Mouse (Mus musculus): ENCODE data around the gene Adamts13. TPM values are rescaled to one million over a fixed set of nuclear protein-coding genes. Genes with fewer than 3 reads are reported as not detected.

Adamts13 gene
- total RNA-seq, 1 experiment: not detected

GRCm38 (mm10) chr2:26960756-26961155 is 12.5 kb upstream of the Adamts13 start:
- no peak for DNase-seq (ENCODE audit: low read depth, low spot score)
- H3K27ac ChIP-seq (ENCODE audit: insufficient read depth, low read depth, low read length, poor library complexity, severe bottlenecking): no peak overlapping the region
- no peaks in the 10 kb centered on the region for H3K9me3 ChIP-seq (ENCODE audit: control insufficient read depth, insufficient read depth, low read depth, low read length)
- H3K4me3 ChIP-seq (ENCODE audit: insufficient read depth in 1 of 2, low read depth in 1 of 2, low read length in 2 of 2, poor library complexity in 1 of 2, severe bottlenecking in 1 of 2): no peak overlapping the region
- TF ChIP-seq MAFK (IDR thresholded peaks at IDR 0.05; ENCODE audit: insufficient read depth, low read depth, low read length) (no peak), CHD2 (IDR thresholded peaks at IDR 0.05; ENCODE audit: low read depth, low read length) (no peak), ZNF384 (IDR thresholded peaks at IDR 0.05; ENCODE audit: low read depth, low read length) (no peak), HCFC1 (IDR thresholded peaks at IDR 0.05; ENCODE audit: borderline replicate concordance, insufficient read depth, low read length) (no peak), ZC3H11A (IDR thresholded peaks at IDR 0.05; ENCODE audit: borderline replicate concordance, low read depth, low read length) (no peak)
- no peak overlapping the region for H3K9ac ChIP-seq (ENCODE audit: insufficient read depth, low read depth, low read length, poor library complexity, severe bottlenecking)
- peaks cover 0 to 5% of the 10 kb centered on the region in 2 experiments; a peak in 1 of 4 replicates for H3K4me1 ChIP-seq (ENCODE audit: control insufficient read depth in 2 of 2, insufficient read depth in 2 of 2, low read length in 2 of 2, poor library complexity in 1 of 2)
- in situ Hi-C loops (cut with MboI; ENCODE audit: low sequenced_read_pairs in 2 of 2, unreplicated experiment in 2 of 2): no loop called here
- H3K36me3 ChIP-seq (ENCODE audit: control insufficient read depth, insufficient read depth, low read length, poor library complexity, severe bottlenecking): peaks cover 41% of the 10 kb centered on the region

GRCm38 (mm10) chr2:26963923-26964723 is 9.1 kb upstream of the Adamts13 start, which contains the start of gene Rexo4:
Gene Rexo4 (minus strand): TSS chr2:26964386.
- Histone ChIP-seq H3K27ac (ENCODE audit: insufficient read depth, low read depth, low read length, poor library complexity, severe bottlenecking) (peak within 1 kb of the TSS; percentile 89), H3K9ac (ENCODE audit: insufficient read depth, low read depth, low read length, poor library complexity, severe bottlenecking) (peak within 1 kb of the TSS; percentile 89), H3K9me3 (ENCODE audit: control insufficient read depth, insufficient read depth, low read depth, low read length) (no peaks in the 10 kb centered on the region), H3K4me1 (ENCODE audit: control insufficient read depth in 2 of 2, insufficient read depth in 2 of 2, low read length in 2 of 2, poor library complexity in 1 of 2) (peaks cover 0 to 5% of the 10 kb centered on the region in 2 experiments; a peak in 1 of 4 replicates), H3K4me3 (ENCODE audit: insufficient read depth in 1 of 2, low read depth in 1 of 2, low read length in 2 of 2, poor library complexity in 1 of 2, severe bottlenecking in 1 of 2) (peak within 1 kb of the TSS; percentile 79 to 93), H3K36me3 (ENCODE audit: control insufficient read depth, insufficient read depth, low read length, poor library complexity, severe bottlenecking) (peaks cover 22% of the 10 kb centered on the region)
- in situ Hi-C loops (cut with MboI; ENCODE audit: low sequenced_read_pairs in 2 of 2, unreplicated experiment in 2 of 2): no loop called here
- DNase-seq (ENCODE audit: low read depth, low spot score): peak; percentile 92
- peak; percentile 72; the same call in 1 of the 2 replicates for TF ChIP-seq HCFC1 (IDR thresholded peaks at IDR 0.05; ENCODE audit: borderline replicate concordance, insufficient read depth, low read length)
- TF ChIP-seq ZNF384 (IDR thresholded peaks at IDR 0.05; ENCODE audit: low read depth, low read length): no peak

- no peak overlapping the region for H3K27ac ChIP-seq (ENCODE audit: insufficient read depth, low read depth, low read length, poor library complexity, severe bottlenecking)
Observed at GRCm38 (mm10) chr2:26964724-26965370, 8.4 kb upstream of the Adamts13 start.

GRCm38 (mm10) chr2:26967262-26967661 is 6.0 kb upstream of the Adamts13 start:
- Histone ChIP-seq H3K9ac (ENCODE audit: insufficient read depth, low read depth, low read length, poor library complexity, severe bottlenecking) (no peak overlapping the region), H3K27ac (ENCODE audit: insufficient read depth, low read depth, low read length, poor library complexity, severe bottlenecking) (no peak overlapping the region)
- in situ Hi-C loops (cut with MboI; ENCODE audit: low sequenced_read_pairs in 2 of 2, unreplicated experiment in 2 of 2): no loop called here

More at GRCm38 (mm10) chr2:26964724-26965370, 8.4 kb upstream of the Adamts13 start:
- Histone ChIP-seq H3K4me1 (ENCODE audit: control insufficient read depth in 2 of 2, insufficient read depth in 2 of 2, low read length in 2 of 2, poor library complexity in 1 of 2) (peaks cover 0 to 5% of the 10 kb centered on the region in 2 experiments; a peak in 1 of 4 replicates), H3K36me3 (ENCODE audit: control insufficient read depth, insufficient read depth, low read length, poor library complexity, severe bottlenecking) (peaks cover 18% of the 10 kb centered on the region), H3K9me3 (ENCODE audit: control insufficient read depth, insufficient read depth, low read depth, low read length) (no peaks in the 10 kb centered on the region), H3K9ac (ENCODE audit: insufficient read depth, low read depth, low read length, poor library complexity, severe bottlenecking) (peak overlapping the region; percentile 80; the same call in 1 of the 2 replicates), H3K4me3 (ENCODE audit: insufficient read depth in 1 of 2, low read depth in 1 of 2, low read length in 2 of 2, poor library complexity in 1 of 2, severe bottlenecking in 1 of 2) (peak overlapping the region; percentile 79 to 93)
- in situ Hi-C loops (cut with MboI; ENCODE audit: low sequenced_read_pairs in 2 of 2, unreplicated experiment in 2 of 2): no loop called here
- TF ChIP-seq ZNF384 (IDR thresholded peaks at IDR 0.05; ENCODE audit: low read depth, low read length) (peak; percentile 65), MAFK (IDR thresholded peaks at IDR 0.05; ENCODE audit: insufficient read depth, low read depth, low read length) (no peak)
- no peak for DNase-seq (ENCODE audit: low read depth, low spot score)

More at GRCm38 (mm10) chr2:26967262-26967661, 6.0 kb upstream of the Adamts13 start:
- TF ChIP-seq CHD2 (IDR thresholded peaks at IDR 0.05; ENCODE audit: low read depth, low read length) (no peak), ZNF384 (IDR thresholded peaks at IDR 0.05; ENCODE audit: low read depth, low read length) (no peak), ZC3H11A (IDR thresholded peaks at IDR 0.05; ENCODE audit: borderline replicate concordance, low read depth, low read length) (no peak)
- peaks cover under 1% of the 10 kb centered on the region; the same call in 1 of the 2 replicates for H3K36me3 ChIP-seq (ENCODE audit: control insufficient read depth, insufficient read depth, low read length, poor library complexity, severe bottlenecking)
- no peak for DNase-seq (ENCODE audit: low read depth, low spot score)
- no peak overlapping the region for H3K4me3 ChIP-seq (ENCODE audit: insufficient read depth in 1 of 2, low read depth in 1 of 2, low read length in 2 of 2, poor library complexity in 1 of 2, severe bottlenecking in 1 of 2)
- H3K4me1 ChIP-seq (ENCODE audit: control insufficient read depth in 2 of 2, insufficient read depth in 2 of 2, low read length in 2 of 2, poor library complexity in 1 of 2): peaks cover 0 to 5% of the 10 kb centered on the region in 2 experiments; a peak in 1 of 4 replicates
- H3K9me3 ChIP-seq (ENCODE audit: control insufficient read depth, insufficient read depth, low read depth, low read length): no peaks in the 10 kb centered on the region

All from ES-E14 (cell line).